Mouse (Mus musculus) MEL-GATA-1-ER (cell line): ENCODE data around the gene Gm21060.
"Not testable (repeated sequence)": the region's sequence is repeated elsewhere in the genome, so short reads cannot be mapped to it uniquely, and the experiment has no call there.

ENCODE experiments used
- DNase-seq: peaks from one replicate; pipeline ENCODE4 v3.0.0-alpha.2; 2012; ENCODE audit warnings: low read depth; ENCODE audit errors: extremely low read depth

Gene Gm21060

GRCm38 (mm10) chr19:61296969-61297368 is at the start of gene Gm21060:
TSS of gene Gm21060 (minus strand) at chr19:61297069.
- no peak for DNase-seq

DNA sequence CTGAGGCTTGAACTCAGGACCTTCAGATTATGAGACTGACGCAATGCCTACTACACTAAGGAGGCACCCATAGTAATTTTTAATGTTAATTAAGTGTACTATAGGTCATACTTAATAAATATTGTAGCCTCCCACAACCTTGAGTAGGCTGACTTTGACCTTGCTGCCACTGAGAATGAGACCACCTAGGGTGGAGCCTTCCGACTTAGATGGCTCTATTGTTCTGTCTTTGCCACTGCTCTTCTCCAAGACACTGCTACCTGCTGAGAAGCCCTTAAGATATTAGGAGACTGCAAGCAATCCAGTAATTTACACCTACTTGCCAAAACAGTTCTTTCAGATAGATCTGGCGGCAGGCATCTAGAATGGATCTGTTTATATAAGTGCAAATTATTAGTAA is 24.0 kb upstream of the Gm21060 start:
- DNase-seq, result not testable (repeated sequence)

GRCm38 (mm10) chr19:61313185-61313584 is 16.3 kb upstream of the Gm21060 start:
- DNase-seq, result not testable (repeated sequence)

DNA sequence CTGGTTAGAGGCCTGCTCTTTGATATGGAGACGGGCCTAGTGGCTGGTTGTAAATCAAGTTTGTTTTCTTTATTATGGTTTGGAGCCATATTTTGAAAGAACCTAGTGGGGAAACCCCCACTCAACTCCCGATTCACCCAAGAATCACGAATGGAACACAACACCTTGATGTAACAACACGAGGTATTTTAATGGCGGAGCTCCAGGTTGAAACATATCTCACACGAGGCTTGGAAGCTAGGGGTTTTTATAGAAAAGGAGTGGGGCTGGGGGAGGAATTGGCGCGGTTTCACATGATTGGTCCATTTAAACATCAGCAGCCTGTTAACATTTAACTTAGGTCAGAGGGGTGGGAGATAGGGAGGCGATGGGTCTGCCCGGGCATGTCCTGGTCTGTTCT is 15.5 kb upstream of the Gm21060 start:
- DNase-seq, result not testable (repeated sequence)

DNA sequence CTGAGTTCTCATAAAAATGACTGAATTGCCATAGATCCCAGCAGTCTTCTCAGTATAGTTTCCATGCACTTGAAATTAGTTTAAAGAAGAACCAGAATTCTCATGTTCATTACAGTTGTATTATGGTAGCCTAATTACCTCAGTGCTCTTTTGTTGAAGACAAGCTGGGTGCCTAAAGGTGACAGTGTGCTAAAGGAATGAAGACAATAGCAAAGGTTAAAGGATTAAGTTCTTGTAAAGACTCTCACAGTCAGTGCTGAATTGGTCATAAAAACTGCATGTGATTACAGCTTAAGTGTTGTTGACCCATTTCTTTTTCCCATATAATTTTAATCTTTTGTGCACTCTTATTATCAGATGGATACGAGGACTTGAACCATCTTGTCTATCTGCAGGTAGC is 11.2 kb upstream of the Gm21060 start:
- not testable (repeated sequence) for DNase-seq

DNA sequence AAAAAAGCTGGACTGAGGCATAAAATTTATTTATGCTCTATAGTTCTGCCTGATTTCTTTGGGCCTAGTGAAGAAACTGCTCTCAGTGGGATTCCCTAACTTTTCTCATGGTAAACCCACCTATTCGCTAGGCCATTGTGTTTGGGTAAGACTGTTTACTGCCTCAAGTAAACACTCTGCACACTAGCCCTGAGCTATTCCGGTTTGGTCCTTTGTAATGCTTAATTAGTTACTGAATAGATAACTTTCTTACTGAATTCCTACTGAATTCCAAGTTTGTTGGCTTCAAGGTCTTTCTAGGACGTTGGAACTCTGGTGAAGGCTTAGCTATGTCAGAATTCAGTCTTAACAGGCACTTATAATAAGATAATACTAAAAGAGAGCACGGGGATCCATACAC is 11.8 kb downstream of the Gm21060 start:
- DNase-seq, result not testable (repeated sequence)

- DNase-seq, result no peak
These were observed 13.3 kb downstream of the Gm21060 start for GRCm38 (mm10) chr19:61283581-61283980.

DNA sequence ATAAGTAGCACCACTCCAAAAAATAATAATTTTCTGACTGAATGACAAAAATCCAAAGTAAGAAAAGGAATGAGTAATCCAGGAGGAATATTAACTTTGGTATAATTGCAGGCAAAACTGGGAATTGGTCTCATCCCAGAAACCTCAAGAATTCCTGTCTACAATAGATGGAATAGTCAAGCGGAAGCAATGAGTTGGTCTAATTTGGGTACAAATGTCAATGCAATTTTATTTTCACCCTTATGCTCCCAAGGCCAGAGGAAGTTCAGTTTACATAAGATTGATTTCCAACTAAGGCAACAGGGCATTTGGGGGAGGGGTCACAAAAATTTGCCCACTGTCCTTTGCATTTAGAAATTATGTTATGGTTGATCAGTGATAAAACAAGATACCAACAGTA is 21.4 kb downstream of the Gm21060 start:
- DNase-seq, result no peak

DNA sequence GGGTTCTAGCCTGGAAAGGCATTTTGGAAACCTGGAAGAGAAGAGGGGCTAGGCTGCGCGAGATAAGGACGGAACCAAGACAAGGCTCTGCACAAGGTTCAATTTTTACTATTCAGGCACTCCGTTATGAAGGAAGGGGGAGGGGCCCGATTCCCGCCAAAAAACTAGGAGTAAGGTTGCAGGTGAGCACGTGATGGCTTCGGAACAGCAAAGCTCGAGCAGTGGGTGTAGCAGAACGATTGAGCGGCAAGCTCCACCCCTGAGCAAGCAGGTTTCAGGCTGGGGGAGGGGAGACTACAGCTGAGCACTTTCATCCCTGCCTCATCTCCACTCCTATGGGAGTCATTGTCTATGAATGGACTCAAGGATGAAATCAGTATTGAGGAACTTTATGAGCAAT is 27.7 kb downstream of the Gm21060 start:
- not testable (repeated sequence) for DNase-seq

GRCm38 (mm10) chr19:61267141-61267540 is 29.7 kb downstream of the Gm21060 start:
- peak; percentile 8 for DNase-seq

DNA sequence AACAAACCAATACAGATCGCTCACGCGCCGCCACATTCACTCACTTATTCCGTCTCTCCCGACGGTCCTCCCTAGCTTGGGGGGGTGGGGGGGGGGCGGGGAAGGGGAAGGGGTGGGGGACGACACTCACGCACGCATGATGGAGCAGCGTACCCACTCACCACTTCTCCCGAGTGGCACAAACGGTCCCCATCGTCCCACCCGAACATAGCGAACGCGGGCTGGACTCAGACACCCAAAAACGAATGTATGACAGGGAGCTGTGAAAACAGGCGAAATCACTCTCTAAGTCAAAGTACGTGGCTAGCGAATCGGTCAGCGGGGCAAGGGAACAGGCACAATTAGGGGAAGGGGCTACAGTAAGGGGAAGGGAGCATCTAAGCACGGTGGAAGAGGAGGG is 30.2 kb downstream of the Gm21060 start:
- peak; percentile 19 for DNase-seq

DNA sequence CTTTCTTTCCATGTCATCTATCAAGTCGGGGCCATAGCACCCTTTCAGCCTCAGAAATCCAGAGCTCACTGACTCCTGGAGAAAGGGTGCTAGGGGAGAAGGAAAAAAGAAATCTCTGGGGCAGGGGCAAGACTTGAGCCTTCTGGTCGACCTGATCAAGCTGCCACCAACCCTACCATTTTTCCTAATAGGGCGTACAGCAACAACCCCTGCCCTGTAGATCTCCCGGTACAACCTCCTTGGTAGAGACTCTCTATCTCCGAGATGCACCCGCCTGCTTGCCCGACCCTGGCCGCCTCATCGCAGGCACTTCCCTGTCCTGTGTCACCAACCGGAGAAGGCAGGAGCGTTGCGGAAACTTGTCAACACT is 30.6 kb downstream of the Gm21060 start:
- DNase-seq, result peak; percentile 72

DNA sequence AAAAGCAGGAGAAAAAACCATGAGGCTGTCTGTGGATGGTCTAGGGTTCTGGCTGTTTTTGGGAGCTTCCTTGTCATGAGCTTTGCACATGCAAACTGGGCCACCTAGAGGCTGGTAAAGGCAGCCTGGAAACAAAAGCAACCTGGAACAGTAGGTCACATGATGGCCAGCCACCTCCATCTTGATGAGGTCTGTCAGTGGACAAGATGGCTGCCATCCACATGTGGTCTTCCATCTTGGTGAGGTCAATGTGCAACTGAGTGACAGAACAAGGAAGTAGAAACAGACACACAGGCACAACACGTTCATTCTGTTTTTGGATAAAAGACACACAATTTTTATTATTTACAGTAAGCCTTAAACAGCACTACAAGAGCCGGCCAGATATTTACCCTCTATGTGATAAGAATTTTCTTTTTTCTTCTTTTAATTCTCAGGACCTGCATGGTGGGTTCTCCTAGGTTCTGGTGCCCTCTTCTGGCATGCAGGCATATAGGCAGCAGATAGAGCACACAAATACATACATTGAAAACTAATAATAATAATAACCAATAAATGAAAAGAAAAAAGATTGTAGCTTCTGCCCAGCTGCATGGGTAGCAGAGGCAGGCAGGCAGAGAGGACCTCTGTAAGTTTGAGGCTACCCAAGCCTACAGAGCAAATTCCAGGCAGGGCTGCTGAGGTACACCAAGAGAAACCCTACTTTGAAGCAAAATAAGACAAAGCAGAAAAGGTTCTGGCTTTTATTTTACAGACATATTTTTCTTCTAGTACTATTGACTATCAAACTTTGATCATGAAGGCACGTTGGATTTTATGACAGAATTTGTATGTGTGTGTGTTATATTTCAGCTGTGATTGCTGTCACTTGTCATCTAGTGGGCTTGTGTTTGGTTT is 31.3 kb downstream of the Gm21060 start:
- DNase-seq, result peak; percentile 100

DNA sequence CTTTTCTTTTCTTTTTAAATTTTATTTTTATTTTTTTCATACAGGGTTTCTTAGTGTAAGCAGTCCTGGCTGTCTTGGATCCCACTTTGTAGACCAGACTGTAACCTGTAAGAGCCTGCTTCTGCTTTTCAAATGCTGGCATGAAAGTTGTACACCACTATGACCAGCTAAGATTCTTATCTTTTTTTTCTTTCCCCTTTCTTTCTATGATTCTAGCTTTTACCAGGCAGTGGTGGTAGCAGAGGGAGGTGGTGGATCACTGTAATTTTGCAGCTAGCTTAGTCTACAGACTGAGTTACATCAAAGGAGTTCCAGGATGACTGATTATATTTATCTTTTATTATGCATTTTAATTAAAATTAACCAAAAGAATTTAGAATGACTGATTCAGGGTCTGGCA is 31.9 kb downstream of the Gm21060 start:
- peak; percentile 56 for DNase-seq

GRCm38 (mm10) chr19:61264227-61264626 is 32.6 kb downstream of the Gm21060 start:
- peak; percentile 71 for DNase-seq

- no peak for DNase-seq
These were observed 35.6 kb downstream of the Gm21060 start for GRCm38 (mm10) chr19:61261241-61261640.

GRCm38 (mm10) chr19:61257733-61258132 is 39.1 kb downstream of the Gm21060 start:
- no peak for DNase-seq

- no peak for DNase-seq
These were observed 40.5 kb downstream of the Gm21060 start for GRCm38 (mm10) chr19:61256166-61256887.

- not testable (repeated sequence) for DNase-seq
These were observed 49.5 kb downstream of the Gm21060 start for GRCm38 (mm10) chr19:61247334-61247733.
